Mouse (Mus musculus): ENCODE measurements around the gene A730049H05Rik.

DNA sequence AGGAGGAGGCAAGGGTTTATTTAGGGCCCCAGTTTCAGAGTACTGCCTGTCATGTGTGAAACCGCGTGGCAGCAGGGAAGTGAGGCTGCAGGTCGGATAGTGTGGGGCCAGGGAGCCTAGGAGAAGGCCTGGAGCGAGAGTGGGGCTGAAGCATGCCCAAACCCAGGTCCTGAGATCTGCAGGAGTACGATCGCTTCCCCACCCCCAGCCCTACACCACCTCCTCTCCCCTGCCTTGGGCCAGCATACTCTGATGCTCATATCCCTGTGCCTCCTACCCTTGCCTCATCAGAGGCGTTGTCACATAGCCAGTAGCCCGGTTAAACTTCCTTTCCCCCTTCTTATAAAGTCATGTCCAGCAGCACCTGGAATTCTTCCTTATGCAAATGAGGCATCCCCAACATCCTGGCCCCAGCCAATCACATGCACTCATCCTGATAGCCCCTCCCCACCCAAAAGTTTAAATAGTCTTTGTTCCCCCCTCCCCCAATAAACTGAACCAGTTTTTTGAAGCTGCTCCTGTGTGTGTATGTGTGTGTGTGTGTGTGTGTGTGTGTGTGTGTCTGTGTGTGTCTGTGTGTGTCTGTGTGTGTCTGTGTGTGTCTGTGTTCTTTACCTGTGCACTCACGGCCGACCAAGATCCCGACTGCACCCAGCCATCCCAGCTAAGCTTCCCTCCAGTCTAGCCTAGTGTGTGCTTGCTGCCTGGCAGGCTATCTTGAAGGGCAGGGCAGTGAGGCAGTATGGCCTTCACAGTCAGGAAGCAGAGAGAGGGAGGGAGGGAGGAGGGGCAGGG is 36.9 kb upstream of the A730049H05Rik start:
- TF ChIP-seq CTCF (IDR thresholded peaks at IDR 0.05; ENCODE audit: borderline replicate concordance, extremely low read depth, insufficient read depth, insufficient read length) = no peak
- TF ChIP-seq POLR2A (IDR thresholded peaks at IDR 0.05; ENCODE audit: borderline replicate concordance, extremely low read depth, insufficient read depth, insufficient read length, poor library complexity, severe bottlenecking) = no peak

Data from brain, embryonic 14.5 days (tissue).